Mouse (Mus musculus): ENCODE measurements around the gene Mrps18a.

Gene Mrps18a

GRCm38 (mm10) chr17:46168768-46169167 lies 58.0 kb downstream of the Mrps18a start:
- DNase-seq (ENCODE audit: inconsistent age in 2 of 2, low spot score in 1 of 2), result no peak

- peak in 1 of 2 experiments; percentile 71 for DNase-seq (ENCODE audit: inconsistent age in 2 of 2, low spot score in 1 of 2)
These were observed 59.8 kb downstream of the Mrps18a start for GRCm38 (mm10) chr17:46170538-46170937.

Measured in adrenal gland, adult (tissue).